Mouse (Mus musculus) liver, postnatal 0 days (tissue): ENCODE data around the gene Hpdl. TPM values are rescaled to one million over a fixed set of nuclear protein-coding genes. Genes with fewer than 3 reads are reported as not detected.

Experiments used
- ATAC-seq: fragments of 200-750 bp; cut with Nextera tagmentation; 2 replicates; pipeline ENCODE4 v1.8.0; 2017; ENCODE audit warnings: mild to moderate bottlenecking, moderate library complexity
- DNase-seq: peaks from one replicate; pipeline ENCODE4 v3.0.0-alpha.2; 2016
- H3K27ac ChIP-seq: fragments of 300-500 bp; sonication (generic); 2 replicates; pipeline ENCODE4 v1.5.1; 2014; ENCODE audit warnings: antibody characterized with exemption, moderate library complexity, mild to moderate bottlenecking, low read depth
- H3K27me3 ChIP-seq: fragments of 300-500 bp; sonication (generic); 2 replicates; pipeline ENCODE4 v1.6.1; 2014; ENCODE audit warnings: low read length, control low read depth, mixed read lengths; ENCODE audit not compliant: insufficient read depth
- H3K36me3 ChIP-seq: fragments of 300-500 bp; sonication (generic); replicated peaks from 2 replicates; pipeline ENCODE4 v1.6.1; 2014; ENCODE audit warnings: mild to moderate bottlenecking, control low read depth, low read length, moderate library complexity, mixed read lengths; ENCODE audit not compliant: insufficient read depth
- H3K4me1 ChIP-seq: fragments of 300-500 bp; sonication (generic); 2 replicates; pipeline ENCODE4 v1.6.1; 2014; ENCODE audit warnings: antibody characterized with exemption, mild to moderate bottlenecking, control low read depth; ENCODE audit not compliant: insufficient read depth
- H3K4me2 ChIP-seq: fragments of 300-500 bp; sonication (generic); 2 replicates; pipeline ENCODE4 v1.6.1; 2014; ENCODE audit warnings: low read depth, mild to moderate bottlenecking, low read length, moderate library complexity, mixed read lengths
- H3K4me3 ChIP-seq: fragments of 300-500 bp; sonication (generic); 2 replicates; pipeline ENCODE4 v1.5.1; 2014; ENCODE audit warnings: low read depth, low read length
- H3K9ac ChIP-seq: fragments of 300-500 bp; sonication (generic); replicated peaks from 2 replicates; pipeline ENCODE4 v1.6.1; 2014; ENCODE audit warnings: mild to moderate bottlenecking, moderate library complexity
- H3K9me3 ChIP-seq: fragments of 300-500 bp; sonication (generic); 2 replicates; pipeline ENCODE4 v1.6.1; 2016; ENCODE audit warnings: mild to moderate bottlenecking, control low read depth, low read length, mixed read lengths
- CTCF ChIP-seq: sonication (generic); IDR thresholded peaks from 2 replicates; pipeline ENCODE4 v1.5.1; 2016; ENCODE audit warnings: antibody characterized with exemption, low read depth
- EP300 ChIP-seq: IDR thresholded peaks from 2 replicates; pipeline ENCODE4 v1.6.1; 2016; ENCODE audit warnings: antibody characterized with exemption, low read depth, mild to moderate bottlenecking
- WGBS: fragments of 180-500 bp; shearing (Covaris S2); extraction: QIAGEN DNeasy Blood & Tissue Kit; methylation state at CpG from one replicate; pipeline ENCODE4 v1.1.7; 2014; ENCODE audit not compliant: insufficient replicate concordance; 5-methylcytosine and 5-hydroxymethylcytosine counted together
- polyA plus RNA-seq: library from polyadenylated mRNA; unstranded; fragments of >200 nt; fragmentation: Nextera tagmentation; extraction: Ambion mirVana; gene quantifications from 2 replicates; pipeline ENCODE4 v1.2.1, GENCODE M21; 2015

The Hpdl gene
- polyA plus RNA-seq, 1 experiment from 2014 or later, result 0.22 TPM

- Histone ChIP-seq H3K4me1 (no peaks in the 10 kb centered on the region), H3K27ac (no peak overlapping the region), H3K36me3 (no peaks in the 10 kb centered on the region; the same call in 1 of the 2 replicates), H3K9me3 (no peaks in the 10 kb centered on the region), H3K27me3 (no peaks in the 10 kb centered on the region), H3K4me2 (no peak overlapping the region), H3K9ac (no peak overlapping the region), H3K4me3 (no peak overlapping the region)
- WGBS, result 74% methylated on average over 3 of the region's 3 CpGs
- ATAC-seq, result no peak
- no peak for DNase-seq
- TF ChIP-seq CTCF (no peak), EP300 (no peak)
These were observed 44.4 kb downstream of the Hpdl start for GRCm38 (mm10) chr4:116777079-116777478.

- TF ChIP-seq CTCF, result 0 out of 2 replicates have a peak, but pooled peaks have one; percentile 15
- TF ChIP-seq EP300, result no peak
- Histone ChIP-seq H3K9ac (no peak overlapping the region), H3K4me1 (no peaks in the 10 kb centered on the region), H3K4me3 (no peak overlapping the region), H3K27ac (no peak overlapping the region), H3K4me2 (no peak overlapping the region), H3K9me3 (no peaks in the 10 kb centered on the region), H3K27me3 (no peaks in the 10 kb centered on the region), H3K36me3 (no peaks in the 10 kb centered on the region; the same call in 1 of the 2 replicates)
- DNase-seq, result no peak
- WGBS, result 81% methylated on average over 5 of the region's 5 CpGs
- ATAC-seq, result no peak
These were observed 45.1 kb downstream of the Hpdl start for GRCm38 (mm10) chr4:116776391-116776790.

Other genes starting within 250 kb of the Hpdl start
- gene Ccdc17, start 225.1 kb downstream of the Hpdl start, polyA plus RNA-seq, result 2.9 TPM in 2 replicates
- gene Nasp, start 193.8 kb downstream of the Hpdl start, polyA plus RNA-seq, result 30.0 and 30.6 TPM in 2 replicates
- gene Akr1a1, start 170.0 kb downstream of the Hpdl start, polyA plus RNA-seq, result 320 and 321 TPM in 2 replicates
- gene Prdx1, start 136.2 kb downstream of the Hpdl start, polyA plus RNA-seq, result 2,167 and 2,192 TPM in 2 replicates
- gene Mmachc, start 113.3 kb downstream of the Hpdl start, polyA plus RNA-seq, result 10.8 and 10.9 TPM in 2 replicates
- gene Ccdc163, start 113.2 kb downstream of the Hpdl start, polyA plus RNA-seq, result 6.1 and 8.4 TPM in 2 replicates
- 5.8 and 6.2 TPM in 2 replicates for gene Tesk2, start 100.8 kb downstream of the Hpdl start, polyA plus RNA-seq
- 9.2 and 9.3 TPM in 2 replicates for gene Toe1, start 14.1 kb downstream of the Hpdl start, polyA plus RNA-seq
- gene Mutyh, start 14.0 kb downstream of the Hpdl start, polyA plus RNA-seq, result 1.4 and 1.7 TPM in 2 replicates
- 0.06 TPM in 2 replicates for gene Zswim5, start 55.7 kb upstream of the Hpdl start, polyA plus RNA-seq
- gene Urod, start 172.7 kb upstream of the Hpdl start, polyA plus RNA-seq, result 245 and 255 TPM in 2 replicates
- 4.7 and 5.2 TPM in 2 replicates for gene Hectd3, start 173.6 kb upstream of the Hpdl start, polyA plus RNA-seq
- gene Eif2b3, start 197.7 kb upstream of the Hpdl start, polyA plus RNA-seq, result 18.4 and 18.5 TPM in 2 replicates